Mouse (Mus musculus) ES-E14 (cell line): ENCODE measurements at regions not wholly inside any gene's neighbourhood (a gene's known extent, or its start where the extent isn't known, plus 50 kb on each side); places are given as distances from the start of the nearest gene placed in this dataset.

Experiments
- CHD2 ChIP-seq: IDR thresholded peaks from 2 replicates; pipeline ENCODE4 v1.6.1; 2014; ENCODE audit warnings: mild to moderate bottlenecking, low read depth, low read length, inconsistent platforms
- HCFC1 ChIP-seq: IDR thresholded peaks from 2 replicates; pipeline ENCODE4 v1.6.1; 2012; ENCODE audit warnings: low read length, inconsistent platforms, borderline replicate concordance; ENCODE audit not compliant: insufficient read depth
- MAFK ChIP-seq: IDR thresholded peaks from 2 replicates; pipeline ENCODE4 v1.6.1; 2014; ENCODE audit warnings: mild to moderate bottlenecking, low read depth, low read length, inconsistent platforms; ENCODE audit not compliant: insufficient read depth
- ZC3H11A ChIP-seq: IDR thresholded peaks from 2 replicates; pipeline ENCODE4 v1.6.1; 2012; ENCODE audit warnings: low read depth, mild to moderate bottlenecking, inconsistent platforms, low read length, borderline replicate concordance

GRCm38 (mm10) chr2:101247133-101247532 lies 377.4 kb upstream of the Rag2 start:
- TF ChIP-seq CHD2 (no peak), MAFK (no peak), HCFC1 (no peak), ZC3H11A (no peak)
